Mouse (Mus musculus): ENCODE data around the gene Gaa. TPM values are rescaled to one million over a fixed set of nuclear protein-coding genes. Genes with fewer than 3 reads are reported as not detected.

The Gaa gene
- polyA plus RNA-seq, 1 experiment from 2014 or later: 15.7 TPM

DNA sequence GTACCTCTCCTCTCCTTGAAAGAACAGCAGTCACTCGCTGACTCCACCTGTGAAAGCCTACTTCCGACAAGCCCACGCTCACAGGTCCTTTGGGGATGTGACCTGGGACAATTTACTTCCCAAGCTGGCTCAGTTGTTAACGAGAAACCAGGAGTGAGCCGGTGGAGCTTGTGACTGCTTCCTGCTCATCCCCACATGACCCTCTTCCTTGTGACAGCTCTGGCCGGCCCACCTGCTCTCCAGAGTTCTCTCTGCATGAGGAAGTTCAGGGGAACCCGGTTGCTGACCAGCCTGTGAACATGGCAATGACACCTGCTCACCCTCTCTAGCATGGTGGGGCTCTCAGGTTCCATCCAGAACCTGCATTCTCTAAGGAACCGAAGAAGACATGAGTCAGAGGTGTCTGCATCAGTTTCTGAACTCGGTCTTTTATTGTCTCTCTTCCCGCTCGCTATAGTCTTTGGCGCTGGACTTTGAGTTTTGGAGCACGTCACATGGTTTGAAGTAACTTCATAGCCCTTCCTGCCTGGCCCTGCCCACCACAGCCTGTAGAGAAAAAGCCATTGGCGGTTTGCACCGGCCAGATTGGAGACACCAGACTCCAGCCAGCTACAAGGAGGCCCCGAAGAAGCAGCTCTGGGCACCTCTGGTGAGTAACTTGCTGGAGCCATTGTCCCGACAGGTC lies 46.7 kb downstream of the Gaa start:
- Histone ChIP-seq H3K4me1 (ENCODE audit: control insufficient read depth, insufficient read depth, low read length) (no peaks in the 10 kb centered on the region), H3K4me3 (ENCODE audit: low read depth, low read length) (no peak overlapping the region), H3K27me3 (ENCODE audit: control insufficient read depth, insufficient read depth, low read length) (no peaks in the 10 kb centered on the region), H3K9me3 (replicated peaks; ENCODE audit: control insufficient read depth, low read length) (no peaks in the 10 kb centered on the region), H3K36me3 (replicated peaks; ENCODE audit: control insufficient read depth, insufficient read depth, low read depth, low read length) (no peaks in the 10 kb centered on the region), H3K4me2 (ENCODE audit: low read depth, low read length) (no peak overlapping the region), H3K27ac (replicated peaks; ENCODE audit: low read depth, low read length) (no peak overlapping the region), H3K9ac (replicated peaks; ENCODE audit: low read length) (no peak overlapping the region)
- WGBS: 83% methylated on average over 17 of the region's 17 CpGs
- no peak for DNase-seq (ENCODE audit: low spot score)
- no peak for ATAC-seq (replicated peaks; ENCODE audit: insufficient number of reproducible peaks, low FRiP score, low TSS enrichment, low read depth)

DNA sequence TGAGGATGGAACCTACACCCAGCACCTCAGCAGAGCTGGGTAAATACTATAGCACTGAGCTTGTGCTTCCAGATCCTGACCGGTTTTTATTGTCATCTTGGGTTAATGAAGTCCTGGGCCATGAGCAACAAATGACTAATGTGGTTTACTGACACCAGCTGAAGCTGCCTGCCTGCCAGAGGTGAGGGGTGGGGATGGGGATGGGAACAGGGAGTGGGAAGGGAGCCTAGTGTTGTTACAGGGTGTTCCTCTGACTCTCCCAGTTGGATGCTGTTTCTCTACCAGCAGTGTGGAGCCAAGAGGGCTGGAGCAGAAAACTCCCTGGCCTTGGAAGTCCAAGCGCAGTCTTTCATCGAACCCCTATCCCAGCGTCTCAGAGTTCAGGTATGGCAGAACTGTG lies 49.0 kb downstream of the Gaa start:
- Histone ChIP-seq H3K27me3 (ENCODE audit: control insufficient read depth, insufficient read depth, low read length) (no peaks in the 10 kb centered on the region), H3K4me1 (ENCODE audit: control insufficient read depth, insufficient read depth, low read length) (no peaks in the 10 kb centered on the region), H3K4me3 (ENCODE audit: low read depth, low read length) (no peak overlapping the region), H3K9me3 (replicated peaks; ENCODE audit: control insufficient read depth, low read length) (no peaks in the 10 kb centered on the region), H3K27ac (replicated peaks; ENCODE audit: low read depth, low read length) (no peak overlapping the region), H3K9ac (replicated peaks; ENCODE audit: low read length) (no peak overlapping the region), H3K4me2 (ENCODE audit: low read depth, low read length) (no peak overlapping the region), H3K36me3 (replicated peaks; ENCODE audit: control insufficient read depth, insufficient read depth, low read depth, low read length) (no peaks in the 10 kb centered on the region)
- ATAC-seq (replicated peaks; ENCODE audit: insufficient number of reproducible peaks, low FRiP score, low TSS enrichment, low read depth) (no peak), DNase-seq (ENCODE audit: low spot score) (no peak)
- 86% methylated on average over 4 of the region's 4 CpGs for WGBS

GRCm38 (mm10) chr11:119322521-119322920 lies 54.8 kb downstream of the Gaa start:
- no peak overlapping the region for H3K27ac ChIP-seq (replicated peaks; ENCODE audit: low read depth, low read length)
- no peak overlapping the region for H3K4me3 ChIP-seq (ENCODE audit: low read depth, low read length)
- ATAC-seq (replicated peaks; ENCODE audit: insufficient number of reproducible peaks, low FRiP score, low TSS enrichment, low read depth): no peak
- DNase-seq (ENCODE audit: low spot score): no peak
- no peaks in the 10 kb centered on the region for H3K4me1 ChIP-seq (ENCODE audit: control insufficient read depth, insufficient read depth, low read length)
- no peaks in the 10 kb centered on the region for H3K27me3 ChIP-seq (ENCODE audit: control insufficient read depth, insufficient read depth, low read length)
- no peaks in the 10 kb centered on the region for H3K9me3 ChIP-seq (replicated peaks; ENCODE audit: control insufficient read depth, low read length)
- no peak overlapping the region for H3K9ac ChIP-seq (replicated peaks; ENCODE audit: low read length)
- WGBS: 85% methylated on average over 13 of the region's 13 CpGs
- no peak overlapping the region for H3K4me2 ChIP-seq (ENCODE audit: low read depth, low read length)
- H3K36me3 ChIP-seq (replicated peaks; ENCODE audit: control insufficient read depth, insufficient read depth, low read depth, low read length): no peaks in the 10 kb centered on the region

- Histone ChIP-seq H3K9me3 (replicated peaks; ENCODE audit: control insufficient read depth, low read length) (no peaks in the 10 kb centered on the region), H3K4me3 (ENCODE audit: low read depth, low read length) (no peak overlapping the region), H3K27ac (replicated peaks; ENCODE audit: low read depth, low read length) (no peak overlapping the region), H3K27me3 (ENCODE audit: control insufficient read depth, insufficient read depth, low read length) (no peaks in the 10 kb centered on the region), H3K4me1 (ENCODE audit: control insufficient read depth, insufficient read depth, low read length) (no peaks in the 10 kb centered on the region), H3K9ac (replicated peaks; ENCODE audit: low read length) (no peak overlapping the region), H3K36me3 (replicated peaks; ENCODE audit: control insufficient read depth, insufficient read depth, low read depth, low read length) (no peaks in the 10 kb centered on the region), H3K4me2 (ENCODE audit: low read depth, low read length) (no peak overlapping the region)
- ATAC-seq (replicated peaks; ENCODE audit: insufficient number of reproducible peaks, low FRiP score, low TSS enrichment, low read depth) (no peak), DNase-seq (ENCODE audit: low spot score) (no peak)
- WGBS: 74% methylated on average over 1 of the region's 1 CpGs
Measured at GRCm38 (mm10) chr11:119325068-119325467, 57.4 kb downstream of the Gaa start.

DNA sequence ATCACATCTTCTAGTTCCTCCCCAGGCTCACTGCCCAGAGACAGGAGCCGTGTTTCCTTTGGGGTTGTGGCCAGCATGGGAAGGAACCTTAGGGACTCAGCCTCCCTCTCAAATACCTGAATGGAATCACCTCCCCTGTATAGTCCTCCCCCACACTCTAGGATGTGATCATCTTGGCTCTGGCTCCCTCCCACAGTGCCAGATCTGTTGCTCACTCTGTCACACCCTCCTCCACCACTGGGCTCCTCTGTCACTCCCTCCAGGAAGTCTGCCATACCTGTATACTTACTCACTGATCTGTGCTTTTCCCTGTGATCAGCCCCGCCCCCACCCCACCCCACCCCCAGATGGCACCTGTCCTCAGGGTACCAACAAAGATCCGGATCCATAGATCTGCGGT lies 62.9 kb downstream of the Gaa start:
- Histone ChIP-seq H3K4me2 (ENCODE audit: low read depth, low read length) (no peak overlapping the region), H3K36me3 (replicated peaks; ENCODE audit: control insufficient read depth, insufficient read depth, low read depth, low read length) (no peaks in the 10 kb centered on the region), H3K9ac (replicated peaks; ENCODE audit: low read length) (no peak overlapping the region), H3K4me1 (ENCODE audit: control insufficient read depth, insufficient read depth, low read length) (no peaks in the 10 kb centered on the region), H3K27ac (replicated peaks; ENCODE audit: low read depth, low read length) (no peak overlapping the region), H3K9me3 (replicated peaks; ENCODE audit: control insufficient read depth, low read length) (no peaks in the 10 kb centered on the region), H3K27me3 (ENCODE audit: control insufficient read depth, insufficient read depth, low read length) (no peaks in the 10 kb centered on the region), H3K4me3 (ENCODE audit: low read depth, low read length) (no peak overlapping the region)
- DNase-seq (ENCODE audit: low spot score) (no peak), ATAC-seq (replicated peaks; ENCODE audit: insufficient number of reproducible peaks, low FRiP score, low TSS enrichment, low read depth) (no peak)
- 57% methylated on average over 4 of the region's 4 CpGs for WGBS

- WGBS: 48% methylated on average over 3 of the region's 3 CpGs
- no peaks in the 10 kb centered on the region for H3K4me1 ChIP-seq (ENCODE audit: control insufficient read depth, insufficient read depth, low read length)
- no peaks in the 10 kb centered on the region for H3K27me3 ChIP-seq (ENCODE audit: control insufficient read depth, insufficient read depth, low read length)
- H3K27ac ChIP-seq (replicated peaks; ENCODE audit: low read depth, low read length): no peak overlapping the region
- no peaks in the 10 kb centered on the region for H3K36me3 ChIP-seq (replicated peaks; ENCODE audit: control insufficient read depth, insufficient read depth, low read depth, low read length)
- H3K4me2 ChIP-seq (ENCODE audit: low read depth, low read length): no peak overlapping the region
- ATAC-seq (replicated peaks; ENCODE audit: insufficient number of reproducible peaks, low FRiP score, low TSS enrichment, low read depth): no peak
- H3K4me3 ChIP-seq (ENCODE audit: low read depth, low read length): no peak overlapping the region
- no peaks in the 10 kb centered on the region for H3K9me3 ChIP-seq (replicated peaks; ENCODE audit: control insufficient read depth, low read length)
- DNase-seq (ENCODE audit: low spot score): no peak
- H3K9ac ChIP-seq (replicated peaks; ENCODE audit: low read length): no peak overlapping the region
Measured at GRCm38 (mm10) chr11:119331970-119332369, 64.3 kb downstream of the Gaa start.

Other genes starting within 250 kb of the Gaa start
- gene Cbx2, start 244.9 kb upstream of the Gaa start, polyA plus RNA-seq (2014; fragmentation: Nextera tagmentation; extraction: Ambion mirVana): 87.1 and 91.8 TPM in 2 replicates
- 10.3 and 12.2 TPM in 2 replicates for gene Cbx8, start 226.9 kb upstream of the Gaa start, polyA plus RNA-seq (2014; fragmentation: Nextera tagmentation; extraction: Ambion mirVana)
- 4.4 and 4.8 TPM in 2 replicates for gene Cbx4, start 181.7 kb upstream of the Gaa start, polyA plus RNA-seq (2014; fragmentation: Nextera tagmentation; extraction: Ambion mirVana)
- gene Tbc1d16, start 39.4 kb upstream of the Gaa start, polyA plus RNA-seq (2014; fragmentation: Nextera tagmentation; extraction: Ambion mirVana): 9.5 and 11.9 TPM in 2 replicates
- gene Ccdc40, start 39.3 kb upstream of the Gaa start, polyA plus RNA-seq (2014; fragmentation: Nextera tagmentation; extraction: Ambion mirVana): 12.1 and 13.4 TPM in 2 replicates
- gene Eif4a3, start 32.2 kb downstream of the Gaa start, polyA plus RNA-seq (2014; fragmentation: Nextera tagmentation; extraction: Ambion mirVana): 392 and 414 TPM in 2 replicates
- gene Card14, start 39.9 kb downstream of the Gaa start, polyA plus RNA-seq (2014; fragmentation: Nextera tagmentation; extraction: Ambion mirVana): 0.06 and 0.08 TPM in 2 replicates
- 4.5 and 6.2 TPM in 2 replicates for gene Sgsh, start 87.6 kb downstream of the Gaa start, polyA plus RNA-seq (2014; fragmentation: Nextera tagmentation; extraction: Ambion mirVana)
- gene Slc26a11, start 87.7 kb downstream of the Gaa start, polyA plus RNA-seq (2014; fragmentation: Nextera tagmentation; extraction: Ambion mirVana): 5.5 and 7.1 TPM in 2 replicates
- gene Rnf213, start 125.2 kb downstream of the Gaa start, polyA plus RNA-seq (2014; fragmentation: Nextera tagmentation; extraction: Ambion mirVana): 1.7 and 1.8 TPM in 2 replicates
- gene Endov, start 223.5 kb downstream of the Gaa start, polyA plus RNA-seq (2014; fragmentation: Nextera tagmentation; extraction: Ambion mirVana): 12.4 and 12.7 TPM in 2 replicates